Mouse (Mus musculus): ENCODE results near the gene Gm14403.
"Not testable (repeated sequence)": the region's sequence is repeated elsewhere in the genome, so short reads cannot be mapped to it uniquely, and the experiment has no call there.

Gm14403 gene

GRCm38 (mm10) chr2:177498067-177498466, at the start of gene Gm14403:
Gm14403 (plus strand) TSS chr2:177498215.
- DNase-seq, result peak; percentile 39

- DNase-seq, result peak; percentile 16
Observed at GRCm38 (mm10) chr2:177464676-177465075, 33.3 kb upstream of the Gm14403 start, which contains the start of gene Zfp970. Zfp970 (plus strand) TSS chr2:177464733.

GRCm38 (mm10) chr2:177468222-177468621, 29.8 kb upstream of the Gm14403 start:
- not testable (repeated sequence) for DNase-seq

GRCm38 (mm10) chr2:177472261-177472660, 25.8 kb upstream of the Gm14403 start:
- DNase-seq, result not testable (repeated sequence)

GRCm38 (mm10) chr2:177481971-177482370, 16.0 kb upstream of the Gm14403 start:
- DNase-seq, result not testable (repeated sequence)

- not testable (repeated sequence) for DNase-seq
Observed at GRCm38 (mm10) chr2:177483238-177483948, 14.6 kb upstream of the Gm14403 start.

- not testable (repeated sequence) for DNase-seq
Observed at GRCm38 (mm10) chr2:177499182-177499581, 1.2 kb downstream of the Gm14403 start.

- not testable (repeated sequence) for DNase-seq
Observed at GRCm38 (mm10) chr2:177505211-177505719, 7.2 kb downstream of the Gm14403 start.

GRCm38 (mm10) chr2:177511381-177511780, 13.4 kb downstream of the Gm14403 start:
- DNase-seq, result not testable (repeated sequence)

GRCm38 (mm10) chr2:177511972-177512371, 14.0 kb downstream of the Gm14403 start:
- not testable (repeated sequence) for DNase-seq

GRCm38 (mm10) chr2:177513991-177514479, 16.0 kb downstream of the Gm14403 start:
- DNase-seq, result not testable (repeated sequence)

- not testable (repeated sequence) for DNase-seq
Observed at GRCm38 (mm10) chr2:177517746-177518145, 19.7 kb downstream of the Gm14403 start.

- not testable (repeated sequence) for DNase-seq
Observed at GRCm38 (mm10) chr2:177518354-177518753, 20.3 kb downstream of the Gm14403 start.

GRCm38 (mm10) chr2:177518960-177519359, 20.9 kb downstream of the Gm14403 start:
- not testable (repeated sequence) for DNase-seq

GRCm38 (mm10) chr2:177520035-177520434, 22.0 kb downstream of the Gm14403 start:
- DNase-seq, result no peak

GRCm38 (mm10) chr2:177523061-177523460, 25.0 kb downstream of the Gm14403 start:
- DNase-seq, result no peak

- DNase-seq, result not testable (repeated sequence)
Observed at GRCm38 (mm10) chr2:177523674-177524073, 25.7 kb downstream of the Gm14403 start.

- DNase-seq, result not testable (repeated sequence)
Observed at GRCm38 (mm10) chr2:177524171-177524570, 26.2 kb downstream of the Gm14403 start.

- no peak for DNase-seq
Observed at GRCm38 (mm10) chr2:177535876-177536275, 37.9 kb downstream of the Gm14403 start.

- not testable (repeated sequence) for DNase-seq
Observed at GRCm38 (mm10) chr2:177537141-177537540, 39.1 kb downstream of the Gm14403 start.

GRCm38 (mm10) chr2:177537717-177538116, 39.7 kb downstream of the Gm14403 start:
- not testable (repeated sequence) for DNase-seq

GRCm38 (mm10) chr2:177555261-177555660, 57.2 kb downstream of the Gm14403 start:
- DNase-seq, result not testable (repeated sequence)

Measured in thymus, postnatal 4 days (tissue).